8 mouse cellular contexts compared by ENCODE assay signal in the genomic region with DNA sequence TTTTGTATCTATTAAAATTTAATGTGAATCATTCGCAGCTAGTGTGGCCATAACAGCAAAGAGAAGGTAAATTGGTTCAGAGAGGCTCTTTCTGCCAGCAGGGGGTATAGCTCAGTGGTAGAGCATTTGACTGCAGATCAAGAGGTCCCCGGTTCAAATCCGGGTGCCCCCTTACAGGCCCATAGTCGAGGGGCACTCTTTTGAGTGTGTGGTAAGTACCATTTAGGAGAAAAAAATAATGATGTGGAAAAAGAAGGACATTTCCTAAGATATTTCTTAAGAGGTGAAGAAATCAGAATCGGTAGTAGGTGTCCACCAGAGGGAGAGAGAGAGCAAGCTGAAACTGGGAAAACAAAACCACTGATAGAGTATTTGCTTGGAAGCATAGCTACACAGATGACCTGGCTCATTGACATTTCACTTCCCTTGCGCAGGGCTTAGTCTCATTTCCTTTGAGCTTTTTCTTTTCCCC. TPM values are rescaled to one million over a fixed set of nuclear protein-coding genes. Genes with fewer than 3 reads are reported as not detected.
DNase-seq lines count a peak whose midpoint lies in the region; ATAC-seq and TF ChIP-seq lines count a peak whose summit lies in the region.

No protein-coding gene starts in this region.

- 14% methylated on average over 6 of the region's 6 CpGs for WGBS in lung, embryonic 14.5 days

- peak; percentile 69 for TF ChIP-seq CTCF in lung, embryonic 14.5 days (IDR thresholded peaks at IDR 0.05; ENCODE audit: low read depth)

- peak; percentile 81 for DNase-seq in MN1 (ENCODE audit: low spot score)
- peak; percentile 78 for DNase-seq in heart, postnatal 4 days
- peak; percentile 70 to 84 for DNase-seq in layer of hippocampus, adult 8-10 months (ENCODE audit: low spot score in 2 of 2)
- peak; percentile 84 for DNase-seq in lung, embryonic 14.5 days
- peak; percentile 75 for DNase-seq in ovary, postnatal 36 days (ENCODE audit: low spot score)
- peak; percentile 82 for DNase-seq in thymus, postnatal 14 days

- H3K4me3 ChIP-seq in lung, embryonic 14.5 days (ENCODE audit: low read depth, low read length), result no peak overlapping the region

- no peak overlapping the region for H3K9ac ChIP-seq in lung, embryonic 14.5 days

- ATAC-seq in cerebellum, adult (ENCODE audit: insufficient number of reproducible peaks, low FRiP score, low TSS enrichment), result 0 out of 2 replicates have a peak, but pooled peaks have one; percentile 61
- peak; percentile 89 for ATAC-seq in frontal cortex, adult (ENCODE audit: low TSS enrichment)
- ATAC-seq in lung, embryonic 14.5 days (ENCODE audit: insufficient read depth), result peak; percentile 95

- H3K36me3 ChIP-seq in lung, embryonic 14.5 days (ENCODE audit: insufficient read depth), result no peaks in the 10 kb centered on the region

- no peaks in the 10 kb centered on the region for H3K27me3 ChIP-seq in lung, embryonic 14.5 days (ENCODE audit: insufficient read depth, low read length)

- no peak overlapping the region for H3K27ac ChIP-seq in lung, embryonic 14.5 days (ENCODE audit: low read depth)

- H3K4me1 ChIP-seq in lung, embryonic 14.5 days (ENCODE audit: insufficient read depth), result no peaks in the 10 kb centered on the region

- H3K9me3 ChIP-seq in lung, embryonic 14.5 days (ENCODE audit: low read depth, low read length), result no peaks in the 10 kb centered on the region

- no peak overlapping the region for H3K4me2 ChIP-seq in lung, embryonic 14.5 days

RNA-seq across cellular contexts. Expression of a gene that starts 25.7 kb away (rescaled TPM):
- 1 to 10 TPM; 1.5 to 2.2 TPM for total RNA-seq in heart, postnatal 4 days (2021)
- total RNA-seq in layer of hippocampus, adult 8-10 months (2022), result 10 to 100 TPM; 17.9 to 25.6 (median 22.3) TPM
- 8.4 and 8.6 TPM in 2 replicates for polyA plus RNA-seq in lung, embryonic 14.5 days (2014; fragmentation: Nextera tagmentation; extraction: Ambion mirVana)

RNA-seq across cellular contexts. Expression of a gene that starts 58.7 kb away (rescaled TPM):
- total RNA-seq in heart, postnatal 4 days (2021), result 10 to 100 TPM; 12.1 TPM
- 10 to 100 TPM; 20.1 to 24.0 (median 21.5) TPM for total RNA-seq in layer of hippocampus, adult 8-10 months (2022)
- 14.9 and 16.2 TPM in 2 replicates for polyA plus RNA-seq in lung, embryonic 14.5 days (2014; fragmentation: Nextera tagmentation; extraction: Ambion mirVana)

Comparison
In these comparisons a context has a peak if more than half of its experiments do, and no peak if none do; other contexts are left out.
1. RNA of a gene that starts 25.7 kb away (total RNA-seq): 17.9 to 25.6 TPM in layer of hippocampus, adult 8-10 months; 1.5 to 2.2 TPM in heart, postnatal 4 days; every median in the first group is over 4 times any median in the second.
2. Peak in every context shown above with its lines, with median percentiles within 50 percentile points of each other: DNase-seq and ATAC-seq.